Mouse (Mus musculus) embryonic facial prominence, embryonic 14.5 days (tissue): Measurements from ENCODE around the gene Slc36a3. TPM values are rescaled to one million over a fixed set of nuclear protein-coding genes. Genes with fewer than 3 reads are reported as not detected.

Source experiments
- ATAC-seq: fragments of 200-750 bp; cut with Nextera tagmentation; 2 replicates; pipeline ENCODE4 v1.8.0; 2017; ENCODE audit warnings: low read depth, moderate number of reproducible peaks, moderate TSS enrichment
- DNase-seq: peaks from one replicate; pipeline ENCODE4 v3.0.0-alpha.2; 2015; ENCODE audit warnings: low spot score
- H3K27ac ChIP-seq: fragments of 300-500 bp; sonication (generic); replicated peaks from 2 replicates; pipeline ENCODE4 v1.5.1; 2014; ENCODE audit warnings: low read depth, mild to moderate bottlenecking, low read length, moderate library complexity
- H3K27me3 ChIP-seq: fragments of 300-500 bp; sonication (generic); replicated peaks from 2 replicates; pipeline ENCODE4 v1.6.1; 2014; ENCODE audit warnings: low read length; ENCODE audit not compliant: control insufficient read depth, insufficient read depth
- H3K36me3 ChIP-seq: fragments of 300-500 bp; sonication (generic); 2 replicates; pipeline ENCODE4 v1.6.1; 2014; ENCODE audit warnings: low read length, mixed read lengths; ENCODE audit not compliant: control insufficient read depth, insufficient read depth
- H3K4me1 ChIP-seq: fragments of 300-500 bp; sonication (generic); 2 replicates; pipeline ENCODE4 v1.6.1; 2014; ENCODE audit warnings: antibody characterized with exemption, low read length; ENCODE audit not compliant: control insufficient read depth, insufficient read depth
- H3K4me2 ChIP-seq: fragments of 300-500 bp; sonication (generic); 2 replicates; pipeline ENCODE4 v1.6.1; 2014; ENCODE audit warnings: low read depth, mild to moderate bottlenecking, low read length, moderate library complexity, mixed read lengths
- H3K4me3 ChIP-seq: fragments of 300-500 bp; sonication (generic); 2 replicates; pipeline ENCODE4 v1.5.1; 2014; ENCODE audit warnings: low read depth, mild to moderate bottlenecking, low read length
- H3K9ac ChIP-seq: fragments of 300-500 bp; sonication (generic); 2 replicates; pipeline ENCODE4 v1.6.1; 2014; ENCODE audit warnings: low read depth, mild to moderate bottlenecking, low read length, moderate library complexity, mixed read lengths
- H3K9me3 ChIP-seq: fragments of 300-500 bp; sonication (generic); 2 replicates; pipeline ENCODE4 v1.6.1; 2016; ENCODE audit warnings: low read length; ENCODE audit not compliant: control insufficient read depth
- WGBS: fragments of 180-500 bp; shearing (Covaris S2); extraction: QIAGEN DNeasy Blood & Tissue Kit; methylation state at CpG from one replicate; pipeline ENCODE4 v1.1.7; 2014; 5-methylcytosine and 5-hydroxymethylcytosine counted together
- polyA plus RNA-seq: library from polyadenylated mRNA; unstranded; fragments of >200 nt; fragmentation: Nextera tagmentation; extraction: Ambion mirVana; gene quantifications from 2 replicates; pipeline ENCODE4 v1.2.1, GENCODE M21; 2014

Gene Slc36a3
- polyA plus RNA-seq, 1 experiment from 2014 or later = not detected

DNA sequence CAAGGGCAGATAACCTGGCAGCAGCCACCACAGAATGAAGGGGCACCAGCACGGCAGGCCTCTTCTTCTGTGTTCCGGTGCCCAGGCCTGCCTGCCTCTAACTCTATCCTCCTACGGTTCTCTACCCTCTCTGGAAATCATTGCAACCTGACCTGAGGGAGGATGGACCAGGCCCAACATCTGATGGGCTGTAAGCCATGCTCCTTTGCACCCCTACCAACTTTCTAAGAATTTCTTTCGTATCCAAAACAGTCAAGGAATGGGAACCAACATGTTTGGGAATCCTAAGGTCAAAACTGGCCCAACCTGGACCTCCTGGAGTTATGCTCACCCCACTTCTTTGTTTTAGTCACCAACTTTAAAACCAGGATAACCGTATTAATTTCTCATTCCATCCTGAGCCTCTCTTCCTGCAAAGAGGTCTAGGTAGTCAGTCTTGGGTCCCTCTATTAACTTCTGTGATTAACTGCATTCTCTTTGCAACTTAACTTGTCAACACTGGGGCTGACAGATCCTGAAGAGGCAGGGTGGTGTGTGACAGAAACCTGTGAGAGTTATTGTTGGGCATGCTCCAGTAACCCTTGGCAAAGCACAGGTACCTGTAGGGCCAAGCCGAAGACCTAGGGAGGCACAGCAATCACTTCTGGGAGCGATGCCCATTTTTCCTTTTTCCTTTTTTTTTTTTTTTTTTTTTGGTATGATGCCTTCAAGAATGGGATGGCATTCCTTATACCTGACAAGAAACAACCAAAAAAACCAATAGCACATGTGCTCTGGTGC lies 41.8 kb downstream of the Slc36a3 start:
- Histone ChIP-seq H3K4me2 (no peak overlapping the region), H3K36me3 (peaks cover 7% of the 10 kb centered on the region; the same call in 1 of the 2 replicates), H3K27ac (no peak overlapping the region), H3K4me1 (no peaks in the 10 kb centered on the region), H3K27me3 (no peaks in the 10 kb centered on the region), H3K4me3 (no peak overlapping the region), H3K9ac (no peak overlapping the region), H3K9me3 (no peaks in the 10 kb centered on the region)
- DNase-seq = no peak
- no peak for ATAC-seq
- 93% methylated on average over 7 of the region's 7 CpGs for WGBS

DNA sequence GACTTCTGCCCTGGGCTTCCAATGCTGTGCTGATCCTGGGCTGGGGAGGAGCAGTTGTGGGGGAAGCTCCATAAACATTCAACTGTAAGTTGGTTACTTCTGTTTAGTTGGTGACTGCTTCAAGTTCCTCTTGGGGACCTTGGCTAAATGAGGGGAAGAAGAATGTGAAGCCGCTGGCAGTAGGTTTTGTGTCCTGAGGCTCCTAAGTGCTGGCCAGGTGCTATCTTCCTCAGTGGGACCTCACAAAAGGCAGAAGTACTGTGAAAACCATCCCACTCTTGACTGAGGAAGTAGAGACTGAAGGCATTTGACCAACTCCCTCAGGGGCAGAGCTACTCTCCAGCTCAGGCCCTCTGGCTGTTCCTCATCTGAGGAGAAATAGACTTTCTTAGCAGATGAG lies 44.9 kb downstream of the Slc36a3 start:
- DNase-seq = no peak

DNA sequence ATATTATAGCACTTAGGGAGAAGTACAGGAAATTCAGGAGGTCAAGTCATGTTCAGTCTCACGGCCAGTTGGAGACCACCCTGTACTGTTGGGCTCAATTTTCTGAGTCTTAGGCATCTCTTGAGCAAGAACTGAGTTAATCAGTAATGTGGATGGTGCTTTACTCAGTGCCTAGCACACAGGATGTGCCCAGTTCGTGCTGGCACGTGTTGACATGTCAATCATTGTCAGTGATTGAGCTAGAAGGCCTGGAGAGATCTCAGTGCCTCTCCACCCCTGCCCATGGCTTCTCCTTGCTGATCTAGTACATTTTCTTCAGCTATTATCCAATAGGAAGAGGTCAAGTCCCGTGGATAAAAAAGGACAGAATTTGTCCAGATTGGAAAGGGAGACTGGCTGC lies 46.1 kb downstream of the Slc36a3 start:
- Histone ChIP-seq H3K9ac (no peak overlapping the region), H3K36me3 (peaks cover 7% of the 10 kb centered on the region; the same call in 1 of the 2 replicates), H3K4me3 (no peak overlapping the region), H3K4me2 (no peak overlapping the region), H3K9me3 (no peaks in the 10 kb centered on the region), H3K27me3 (no peaks in the 10 kb centered on the region), H3K27ac (no peak overlapping the region), H3K4me1 (no peaks in the 10 kb centered on the region)
- no peak for DNase-seq
- 74% methylated on average over 4 of the region's 4 CpGs for WGBS
- ATAC-seq = no peak

More for the DNA sequence above, 44.9 kb downstream of the Slc36a3 start:
- Histone ChIP-seq H3K9ac (no peak overlapping the region), H3K4me3 (no peak overlapping the region), H3K36me3 (peaks cover 7% of the 10 kb centered on the region; the same call in 1 of the 2 replicates), H3K9me3 (no peaks in the 10 kb centered on the region), H3K27ac (no peak overlapping the region), H3K4me2 (no peak overlapping the region), H3K27me3 (no peaks in the 10 kb centered on the region), H3K4me1 (no peaks in the 10 kb centered on the region)
- WGBS = 86% methylated on average over 1 of the region's 1 CpGs
- ATAC-seq = no peak

DNA sequence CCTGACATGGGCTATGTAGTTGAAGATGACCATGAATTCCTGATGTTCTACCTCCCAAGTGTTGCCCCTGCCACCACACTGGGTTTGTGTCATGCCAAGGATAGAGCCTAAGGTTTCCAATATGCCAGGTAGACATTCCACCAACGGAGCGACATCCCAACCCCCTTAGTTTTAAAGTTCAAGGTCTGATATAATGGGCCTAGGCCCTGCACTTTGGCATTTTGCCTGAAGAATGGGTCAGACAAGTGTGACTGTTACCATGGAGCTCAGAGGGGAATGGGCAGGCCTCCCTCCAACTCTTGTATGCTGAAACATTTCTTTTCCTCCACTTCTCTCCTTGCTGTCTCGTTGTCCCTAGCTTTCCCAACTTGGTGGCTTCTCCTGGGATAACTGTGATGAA lies 48.3 kb downstream of the Slc36a3 start:
- H3K4me3 ChIP-seq = no peak overlapping the region
- no peaks in the 10 kb centered on the region for H3K4me1 ChIP-seq
- ATAC-seq (no peak), DNase-seq (no peak)
- no peaks in the 10 kb centered on the region for H3K9me3 ChIP-seq
- no peaks in the 10 kb centered on the region for H3K36me3 ChIP-seq
- H3K27ac ChIP-seq = no peak overlapping the region
- WGBS = 85% methylated on average over 3 of the region's 3 CpGs
- no peak overlapping the region for H3K4me2 ChIP-seq
- H3K27me3 ChIP-seq = no peaks in the 10 kb centered on the region
- H3K9ac ChIP-seq = no peak overlapping the region

DNA sequence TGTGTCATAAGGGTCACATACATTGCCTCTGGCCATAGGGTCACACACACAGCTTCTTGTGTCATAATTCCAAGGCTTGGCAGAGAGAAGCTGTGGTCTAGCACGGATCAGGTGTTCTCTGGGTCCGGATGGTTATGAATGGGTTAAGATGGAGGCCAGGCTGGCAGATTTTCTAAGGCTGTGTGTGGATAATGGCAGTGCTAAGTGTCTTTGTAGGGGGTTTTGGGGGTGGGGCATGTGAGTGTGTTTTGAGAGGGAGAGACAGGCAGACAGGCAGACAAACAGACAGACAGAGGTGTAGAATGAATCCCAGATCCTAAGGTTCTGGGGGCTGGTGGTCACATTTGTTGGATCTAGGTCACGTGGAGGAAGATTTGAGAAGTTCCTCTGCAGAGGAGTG lies 49.5 kb downstream of the Slc36a3 start:
- no peak for ATAC-seq
- Histone ChIP-seq H3K9ac (no peak overlapping the region), H3K4me2 (no peak overlapping the region), H3K27me3 (no peaks in the 10 kb centered on the region), H3K9me3 (no peaks in the 10 kb centered on the region), H3K27ac (no peak overlapping the region), H3K36me3 (no peaks in the 10 kb centered on the region), H3K4me3 (no peak overlapping the region), H3K4me1 (0 out of 2 replicates have a peak, but pooled peaks cover 2% of the 10 kb centered on the region)
- 80% methylated on average over 3 of the region's 3 CpGs for WGBS
- DNase-seq = no peak

DNA sequence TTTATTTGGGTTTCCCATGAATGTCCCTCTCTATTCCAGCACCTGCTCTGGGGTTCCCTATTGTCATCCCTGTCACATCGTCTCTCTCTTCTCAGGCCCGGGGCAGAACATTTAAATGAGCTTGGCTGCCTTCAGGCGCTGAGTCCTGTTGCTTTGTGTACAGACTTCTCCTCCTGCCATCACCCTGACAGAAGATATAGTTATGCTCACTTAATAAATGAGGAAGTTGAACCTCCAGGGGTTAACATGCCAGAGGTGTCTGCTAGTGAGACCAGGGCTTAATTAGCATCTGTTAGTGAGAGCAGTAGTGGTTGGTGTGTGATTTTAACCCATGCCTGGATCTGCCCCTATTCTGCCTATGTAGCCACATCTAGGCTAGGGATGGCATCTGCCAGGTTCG lies 51.6 kb downstream of the Slc36a3 start:
- ATAC-seq (no peak), DNase-seq (no peak)
- H3K9ac ChIP-seq = no peak overlapping the region
- 0 out of 2 replicates have a peak, but pooled peaks cover 7% of the 10 kb centered on the region for H3K4me1 ChIP-seq
- whole genome bisulfite sequencing = 68% methylated on average over 4 of the region's 4 CpGs
- H3K27me3 ChIP-seq = no peaks in the 10 kb centered on the region
- no peak overlapping the region for H3K27ac ChIP-seq
- H3K9me3 ChIP-seq = no peaks in the 10 kb centered on the region
- H3K4me2 ChIP-seq = no peak overlapping the region
- H3K4me3 ChIP-seq = no peak overlapping the region
- no peaks in the 10 kb centered on the region for H3K36me3 ChIP-seq

DNA sequence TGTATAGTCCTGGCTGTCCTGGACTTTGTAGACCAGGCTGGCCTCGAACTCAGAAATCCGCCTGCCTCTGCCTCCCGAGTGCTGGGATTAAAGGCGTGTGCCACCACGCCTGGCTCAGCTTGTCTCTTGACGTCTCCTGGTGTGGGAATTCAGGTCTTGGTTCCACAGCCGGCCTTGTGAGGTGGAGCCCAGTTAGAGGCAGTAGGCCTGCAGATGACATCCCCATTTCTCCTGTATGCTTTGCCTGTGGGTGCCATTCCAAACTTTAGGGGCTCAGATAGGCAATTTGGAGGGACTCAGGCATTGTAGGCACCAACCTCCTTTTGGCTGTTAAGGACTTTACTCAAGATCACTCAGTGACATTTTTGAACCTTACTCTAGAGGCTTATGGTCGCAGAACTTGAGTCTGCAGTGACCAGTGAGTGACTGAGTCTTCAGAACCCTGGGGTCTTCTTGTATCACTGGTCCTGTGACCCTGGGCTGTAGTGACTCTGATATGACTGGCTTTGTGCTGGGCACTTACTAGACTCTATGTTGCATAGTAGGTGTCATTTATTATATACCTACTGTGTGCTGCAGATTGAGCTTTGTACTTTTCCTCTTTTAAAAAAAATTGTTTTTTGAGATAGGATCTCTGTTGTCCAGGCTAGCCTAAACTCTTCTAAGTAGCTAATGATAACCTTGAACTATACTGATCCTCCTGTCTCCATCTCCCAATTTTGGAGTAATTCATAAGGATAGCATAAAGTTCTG lies 52.3 kb downstream of the Slc36a3 start:
- WGBS = 84% methylated on average over 8 of the region's 8 CpGs
- Histone ChIP-seq H3K9me3 (no peaks in the 10 kb centered on the region), H3K27me3 (no peaks in the 10 kb centered on the region), H3K9ac (no peak overlapping the region), H3K4me1 (0 out of 2 replicates have a peak, but pooled peaks cover 7% of the 10 kb centered on the region), H3K27ac (no peak overlapping the region), H3K36me3 (no peaks in the 10 kb centered on the region), H3K4me2 (0 out of 2 replicates have a peak overlapping the region, but pooled peaks have one; percentile 67), H3K4me3 (no peak overlapping the region)
- ATAC-seq (no peak), DNase-seq (no peak)

DNA sequence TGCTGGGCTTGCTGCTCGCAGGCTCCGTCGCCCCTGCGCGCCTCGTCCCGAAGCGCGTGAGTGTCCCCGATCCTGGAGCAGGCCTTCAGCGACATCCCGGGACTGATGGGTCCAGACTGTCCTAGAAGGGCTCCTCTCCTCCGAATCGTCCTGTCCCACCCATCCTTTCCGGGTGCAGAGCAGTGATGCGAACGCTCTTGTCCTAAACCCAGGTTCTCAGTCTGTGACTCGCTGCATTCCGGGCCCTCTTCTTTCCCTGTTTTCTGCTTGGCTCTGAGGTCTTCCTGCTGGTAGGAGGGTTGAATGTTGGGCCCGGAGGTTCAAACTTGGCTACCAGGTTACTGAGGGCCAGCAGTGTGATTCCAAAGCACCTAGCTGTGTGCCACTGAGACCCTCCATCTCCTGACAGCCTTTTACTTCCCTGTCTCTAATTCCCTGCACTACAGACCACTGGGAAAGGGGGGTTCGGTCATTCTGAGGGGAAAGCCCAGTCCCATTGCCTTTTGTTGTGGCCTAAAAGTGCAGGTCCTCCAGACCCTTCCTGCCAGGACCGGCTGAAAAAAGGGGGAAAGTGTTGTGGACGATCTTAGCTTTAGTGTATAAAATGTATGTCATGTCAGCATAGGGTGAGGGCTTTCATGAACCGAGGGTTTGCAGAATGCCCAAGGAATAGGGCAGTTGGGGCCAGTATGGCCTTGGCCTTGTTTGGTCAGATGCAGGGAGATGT lies 53.2 kb downstream of the Slc36a3 start:
- Histone ChIP-seq H3K9ac (peak overlapping the region; percentile 61), H3K4me1 (0 out of 2 replicates have a peak, but pooled peaks cover 7% of the 10 kb centered on the region), H3K4me3 (peak overlapping the region; percentile 58), H3K27me3 (no peaks in the 10 kb centered on the region), H3K27ac (peak overlapping the region; percentile 50; the same call in 1 of the 2 replicates), H3K9me3 (no peaks in the 10 kb centered on the region), H3K36me3 (no peaks in the 10 kb centered on the region), H3K4me2 (peak overlapping the region; percentile 67)
- DNase-seq (no peak), ATAC-seq (no peak)
- WGBS = 14% methylated on average over 23 of the region's 24 CpGs
